Mouse (Mus musculus) lung, postnatal 10 days (tissue): ENCODE measurements around the gene Abcc12.

ENCODE experiments used
- DNase-seq: peaks from one replicate; pipeline ENCODE4 v3.0.0; 2021

Abcc12 gene

GRCm38 (mm10) chr8:86580458-86580857, at the start of gene Abcc12:
Gene Abcc12 (minus strand): TSS chr8:86580686.
- DNase-seq, result no peak

DNA sequence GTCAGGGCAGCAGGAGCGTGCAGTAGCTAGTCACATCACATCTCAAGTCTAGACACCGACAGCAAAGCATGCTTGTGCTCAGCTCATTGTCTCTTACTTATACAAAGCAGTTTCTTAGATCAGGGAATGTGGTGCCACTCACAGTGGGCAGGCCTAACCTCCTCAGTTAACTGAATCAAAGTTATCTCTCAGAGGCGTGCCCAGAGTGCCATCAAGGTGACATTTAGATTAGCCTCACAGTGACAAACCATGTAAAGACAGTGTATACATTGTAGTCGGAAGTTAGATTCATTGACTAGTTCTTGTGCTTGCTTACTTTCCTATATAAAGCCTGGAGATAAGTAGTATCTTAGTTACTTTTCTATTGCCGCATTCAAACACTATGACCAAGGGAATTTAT, 49.7 kb upstream of the Abcc12 start:
- no peak for DNase-seq

DNA sequence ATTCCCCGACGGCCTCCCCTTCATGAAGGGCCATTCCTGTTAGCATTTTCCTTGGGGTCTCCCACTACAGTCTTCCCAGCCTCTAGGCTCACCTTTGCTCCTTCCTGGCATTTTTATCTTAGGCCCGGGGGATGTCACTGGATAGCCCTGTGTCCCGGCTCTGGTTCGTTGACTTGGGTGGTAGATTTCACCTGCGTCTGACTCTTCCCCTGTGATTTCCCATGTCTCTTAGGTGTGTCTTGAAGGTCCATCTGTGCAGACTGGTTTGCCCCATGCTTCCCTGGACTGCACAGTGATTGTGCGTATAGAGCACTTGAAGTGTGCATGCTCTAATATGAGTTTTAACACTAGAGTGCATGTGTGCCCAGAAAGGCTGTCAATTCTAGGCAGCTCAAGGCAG, 44.4 kb upstream of the Abcc12 start:
- no peak for DNase-seq

DNA sequence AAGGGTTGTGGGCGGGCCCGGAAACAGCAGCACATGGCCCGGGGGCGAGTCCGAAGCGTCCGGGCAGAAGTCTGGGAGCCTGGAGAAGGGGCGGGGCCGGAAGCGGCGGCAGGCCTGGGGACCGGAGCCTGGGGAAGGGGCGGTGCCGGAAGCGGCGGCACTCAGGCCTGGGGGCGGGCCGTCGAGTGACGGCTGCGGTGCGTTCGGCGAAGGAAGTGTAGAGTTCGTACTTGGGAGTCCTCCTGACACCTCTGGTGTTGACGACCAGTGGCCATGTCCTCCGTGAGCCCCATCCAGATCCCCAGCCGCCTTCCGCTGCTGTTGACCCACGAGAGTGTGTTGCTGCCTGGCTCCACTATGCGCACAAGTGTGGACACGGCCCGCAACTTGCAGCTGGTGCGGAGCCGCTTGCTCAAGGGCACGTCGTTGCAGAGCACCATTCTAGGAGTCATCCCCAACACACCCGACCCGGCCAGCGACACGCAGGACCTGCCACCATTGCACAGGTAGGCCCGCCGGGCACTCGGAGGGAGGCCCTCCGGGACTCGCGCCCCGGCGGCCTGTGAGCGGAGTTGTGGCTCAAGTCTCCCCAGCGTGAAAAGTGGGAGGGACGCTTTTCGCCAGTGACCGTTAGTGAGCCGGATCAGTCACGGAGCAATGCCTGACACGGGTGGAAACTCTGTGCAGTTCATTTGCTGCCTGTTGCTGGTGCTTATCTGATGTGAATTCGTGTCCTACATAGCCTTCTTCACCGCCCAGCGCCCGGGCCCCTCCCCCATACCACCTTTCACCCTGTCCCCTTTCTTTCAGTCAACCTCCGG, 43.6 kb upstream of the Abcc12 start, which contains the start of gene Lonp2:
Gene Lonp2, plus strand, starts transcription at position 133 of the 821 bp plus-strand sequence.
- peak; percentile 99 for DNase-seq

DNA sequence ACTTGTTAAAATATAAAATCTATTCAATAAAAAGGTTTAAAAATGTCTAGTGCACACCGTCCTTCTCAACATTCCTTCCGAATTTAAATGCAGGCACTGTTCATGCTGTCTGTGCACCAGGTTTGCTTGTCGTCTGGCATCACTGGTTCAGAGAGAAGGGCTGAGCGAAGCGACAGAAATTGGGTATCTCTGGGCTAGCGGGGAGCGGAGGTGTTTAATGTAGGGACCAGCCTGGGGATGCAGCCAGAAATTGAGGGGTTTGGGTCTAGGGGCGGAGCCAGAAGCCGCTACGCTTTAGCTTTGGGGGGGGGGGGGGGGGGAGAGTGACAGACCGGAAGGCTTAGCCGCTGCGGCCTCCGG, 43.0 kb upstream of the Abcc12 start:
- no peak for DNase-seq

GRCm38 (mm10) chr8:86617759-86618387, 37.4 kb upstream of the Abcc12 start:
- DNase-seq, result no peak

- no peak for DNase-seq
Measured at GRCm38 (mm10) chr8:86615095-86615769, 34.7 kb upstream of the Abcc12 start.

DNA sequence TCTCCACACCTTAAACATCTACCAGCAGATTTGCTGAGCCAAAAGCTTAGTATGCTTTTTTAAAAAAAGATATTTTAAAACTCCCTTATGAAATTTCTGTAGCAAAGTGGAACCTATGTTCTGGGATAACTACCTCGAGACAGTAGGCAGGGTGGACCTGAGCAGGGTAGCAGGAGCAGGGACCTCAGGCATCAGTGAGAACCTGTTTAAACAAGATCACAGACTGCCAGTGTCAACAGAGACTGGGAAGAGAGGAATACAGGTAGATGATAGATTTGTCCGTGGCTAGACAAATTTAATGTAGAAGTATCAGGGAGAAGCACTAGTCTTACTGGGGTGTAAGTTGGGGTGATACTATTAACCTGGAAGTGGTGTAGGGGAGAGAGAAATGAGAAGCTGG, 33.3 kb upstream of the Abcc12 start:
- DNase-seq, result no peak

- no peak for DNase-seq
Measured at GRCm38 (mm10) chr8:86604676-86605075, 24.2 kb upstream of the Abcc12 start.

- DNase-seq, result no peak
Measured at GRCm38 (mm10) chr8:86603174-86603573, 22.7 kb upstream of the Abcc12 start.

DNA sequence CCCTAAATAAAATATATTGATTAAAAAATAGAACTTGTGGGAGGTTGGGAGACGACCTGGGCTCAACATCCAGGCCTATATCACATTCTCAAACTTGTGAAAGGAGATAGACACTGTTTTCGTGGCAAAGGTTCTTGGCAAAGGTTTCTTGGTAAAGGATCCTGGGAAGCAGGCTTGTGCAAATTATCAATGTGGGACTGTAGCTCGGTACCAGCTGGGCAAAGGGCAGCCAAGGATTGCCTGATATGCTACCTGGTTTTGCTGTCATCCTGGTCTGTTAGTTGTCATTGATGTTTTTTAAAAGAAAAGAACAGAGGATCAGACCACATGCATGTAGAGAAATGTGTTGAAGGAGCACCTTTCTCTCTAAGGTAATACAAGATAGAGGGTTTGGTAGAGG, 19.8 kb upstream of the Abcc12 start:
- DNase-seq, result no peak

- DNase-seq, result no peak
Measured at GRCm38 (mm10) chr8:86599299-86599698, 18.8 kb upstream of the Abcc12 start.

DNA sequence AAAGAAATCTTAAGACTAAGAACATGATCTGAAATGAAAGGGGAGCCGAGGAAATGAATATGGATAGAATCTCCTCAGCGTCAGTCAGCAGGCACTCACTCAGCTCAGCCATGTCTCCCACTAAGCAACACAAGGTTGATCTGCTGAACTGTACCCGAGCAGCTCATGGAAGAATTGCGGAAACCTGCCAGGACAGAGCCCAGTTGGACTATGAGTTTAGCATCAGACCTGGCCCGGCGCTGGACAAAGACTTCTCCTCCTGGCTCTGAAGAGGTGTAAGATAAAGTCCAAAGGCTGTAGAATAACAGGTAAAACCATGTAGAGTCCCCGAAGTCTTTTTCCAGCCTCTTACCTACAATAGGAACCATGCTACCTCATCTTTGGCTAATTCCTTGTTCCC, 17.2 kb upstream of the Abcc12 start:
- DNase-seq, result no peak

DNA sequence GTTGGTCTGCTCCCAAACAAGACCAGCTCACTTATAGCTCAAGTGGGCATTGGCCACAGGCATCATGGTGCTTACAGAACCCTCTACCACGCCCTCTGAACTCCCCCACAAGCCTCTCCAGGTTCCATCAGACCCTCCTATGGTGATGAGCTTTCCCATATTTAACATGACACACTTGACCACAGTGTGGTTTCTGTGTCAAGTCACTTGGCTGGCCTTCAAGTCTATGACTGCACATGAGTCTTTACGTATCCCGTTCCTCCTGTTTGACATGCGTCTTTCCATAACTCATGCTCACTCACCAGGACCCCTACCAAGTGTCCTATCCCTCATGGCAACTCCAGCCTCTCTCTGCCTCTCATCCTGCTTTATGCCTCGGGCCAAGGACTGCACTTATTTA, 15.2 kb upstream of the Abcc12 start:
- no peak for DNase-seq

- DNase-seq, result no peak
Measured at GRCm38 (mm10) chr8:86594159-86594796, 13.8 kb upstream of the Abcc12 start.

GRCm38 (mm10) chr8:86593099-86593498, 12.6 kb upstream of the Abcc12 start:
- DNase-seq, result no peak

DNA sequence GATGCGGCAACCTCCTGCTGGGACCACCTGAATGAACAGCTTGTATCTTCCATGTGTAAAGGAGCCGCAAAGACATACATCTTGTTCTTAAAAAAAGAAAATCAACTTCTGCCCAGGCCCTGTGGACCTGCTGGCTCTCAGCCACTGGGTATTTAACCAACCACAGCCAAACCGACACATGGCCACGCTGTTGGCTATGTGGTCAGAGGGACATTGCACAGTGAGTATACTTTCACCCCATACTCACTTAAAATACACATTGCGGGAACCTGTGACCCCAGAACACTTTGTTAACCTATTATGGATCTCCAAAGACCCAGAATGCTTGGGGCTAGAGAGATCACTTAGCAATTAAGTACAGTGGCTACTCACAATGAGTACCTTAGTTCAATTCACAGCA, 7.9 kb upstream of the Abcc12 start:
- DNase-seq, result no peak

DNA sequence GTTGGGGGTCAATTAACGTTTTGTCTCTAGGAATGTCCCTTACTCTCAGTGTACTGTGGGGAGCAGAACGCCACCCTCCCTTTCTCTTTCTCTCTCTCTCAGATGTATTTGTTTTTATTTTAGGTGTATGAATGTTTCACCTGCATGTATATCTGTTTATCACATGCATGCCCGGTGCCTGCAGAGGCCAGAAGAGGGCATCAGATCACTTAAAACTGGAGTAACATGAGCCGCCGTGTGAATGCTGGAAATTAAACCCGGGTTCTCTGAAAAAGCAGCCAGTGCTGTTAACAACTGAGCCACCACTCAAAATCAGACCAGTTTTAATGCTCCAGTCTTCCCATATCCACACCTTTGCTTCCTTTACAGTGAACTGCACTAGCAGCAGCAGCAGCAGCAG, 6.2 kb upstream of the Abcc12 start:
- no peak for DNase-seq

- DNase-seq, result no peak
Measured at GRCm38 (mm10) chr8:86586058-86586457, 5.6 kb upstream of the Abcc12 start.

DNA sequence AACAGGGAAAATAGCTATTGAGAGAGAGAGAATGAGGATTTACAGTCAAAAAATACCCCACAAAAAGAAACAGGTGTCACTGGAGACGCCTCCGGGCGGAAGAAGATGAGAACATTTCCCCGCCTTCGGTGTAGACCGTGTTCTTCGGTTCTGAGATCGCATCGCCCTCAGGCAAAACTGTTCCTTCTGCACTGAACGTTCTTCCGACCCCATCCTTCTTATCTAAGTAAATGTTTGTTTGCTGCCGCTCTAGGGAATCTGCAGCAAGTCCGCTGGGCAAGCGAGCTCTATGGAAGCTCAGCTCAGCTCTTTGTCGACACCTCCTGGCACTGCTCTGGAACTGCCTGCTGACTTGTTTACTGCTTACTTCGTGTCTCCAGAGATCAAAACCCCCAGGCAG, 5.0 kb upstream of the Abcc12 start:
- peak; percentile 87 for DNase-seq

DNA sequence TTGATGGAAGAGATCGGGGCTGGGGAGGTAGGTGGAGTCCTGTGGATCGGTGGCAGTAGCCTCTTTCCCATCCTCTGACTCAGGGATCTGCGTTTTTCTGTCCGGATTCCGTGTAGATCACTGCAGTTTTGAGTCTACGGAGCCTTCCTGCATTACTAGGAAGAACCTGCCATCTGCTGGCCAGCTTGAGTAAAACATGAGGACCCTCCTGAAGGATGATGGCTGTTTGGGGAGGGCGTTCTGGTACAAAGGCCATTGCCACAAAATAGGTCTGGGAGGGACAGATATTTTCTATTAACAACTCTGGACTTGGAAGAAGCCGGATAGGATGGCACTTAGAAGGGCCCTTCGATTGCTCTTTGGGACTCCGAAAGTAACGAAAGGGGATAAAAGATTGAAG, 4.6 kb upstream of the Abcc12 start:
- peak; percentile 93 for DNase-seq

GRCm38 (mm10) chr8:86581921-86582331, 1.4 kb upstream of the Abcc12 start:
- no peak for DNase-seq

DNA sequence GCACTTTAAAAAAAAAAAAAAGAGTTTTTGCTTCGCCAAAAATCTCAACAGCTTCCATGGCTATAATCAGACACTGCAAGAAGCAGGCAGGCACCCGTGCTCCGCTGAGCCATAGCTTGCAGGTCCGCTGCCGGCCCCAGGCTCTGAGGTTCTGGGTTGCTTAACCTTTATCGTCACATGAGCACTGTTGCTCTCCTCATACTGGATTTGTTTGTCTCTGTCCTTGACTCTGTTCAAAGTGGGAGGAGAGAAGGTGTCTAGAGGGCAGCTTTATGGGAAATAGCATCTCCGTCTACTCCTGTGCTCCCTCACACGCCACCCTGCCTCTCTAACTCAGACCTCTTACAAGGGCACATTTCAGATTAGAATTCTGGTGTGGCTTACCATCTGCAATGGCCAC, 1.8 kb downstream of the Abcc12 start:
- DNase-seq, result peak; percentile 17

DNA sequence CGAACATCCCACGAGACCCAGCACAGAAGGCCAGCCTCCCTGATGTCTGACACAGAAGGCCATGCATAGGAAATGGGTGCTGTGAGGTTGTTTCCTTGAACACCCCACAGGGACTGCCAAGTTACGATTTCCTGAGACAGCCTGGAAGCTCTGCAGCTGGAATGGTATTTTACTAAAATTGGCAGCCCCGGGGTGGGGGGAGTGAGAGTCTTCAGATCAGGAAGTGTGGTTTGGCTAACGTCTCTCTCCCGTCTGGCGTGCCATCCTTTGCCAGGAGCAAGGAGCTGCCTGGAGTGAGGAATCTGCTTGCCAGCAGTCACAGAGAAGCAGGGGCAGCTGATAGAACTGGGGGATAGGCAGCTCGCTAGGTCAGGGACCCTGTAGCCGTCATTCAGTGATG, 2.4 kb downstream of the Abcc12 start:
- peak; percentile 75 for DNase-seq
